Mouse (Mus musculus) large intestine, adult 2 months (tissue): Measurements from ENCODE around the gene Olfr266. TPM values are rescaled to one million over a fixed set of nuclear protein-coding genes. Genes with fewer than 3 reads are reported as not detected.

Experiments
- DNase-seq: peaks from one replicate; pipeline ENCODE4 v3.0.0-alpha.2; 2012; ENCODE audit warnings: low read depth, low spot score
- WGBS: fragments of 180-500 bp; shearing (Covaris S2); methylation state at CpG from one replicate; pipeline ENCODE4 v1.1.7; 2018; 5-methylcytosine and 5-hydroxymethylcytosine counted together
- polyA plus RNA-seq: library from polyadenylated mRNA; depleted of rRNA; stranded (reverse); fragments of >200 nt; gene quantifications from 2 replicates; pipeline ENCODE4 v1.2.3, GENCODE M21; 2012; rRNA removed

Olfr266 gene
- not detected in 2 replicates for polyA plus RNA-seq

DNA sequence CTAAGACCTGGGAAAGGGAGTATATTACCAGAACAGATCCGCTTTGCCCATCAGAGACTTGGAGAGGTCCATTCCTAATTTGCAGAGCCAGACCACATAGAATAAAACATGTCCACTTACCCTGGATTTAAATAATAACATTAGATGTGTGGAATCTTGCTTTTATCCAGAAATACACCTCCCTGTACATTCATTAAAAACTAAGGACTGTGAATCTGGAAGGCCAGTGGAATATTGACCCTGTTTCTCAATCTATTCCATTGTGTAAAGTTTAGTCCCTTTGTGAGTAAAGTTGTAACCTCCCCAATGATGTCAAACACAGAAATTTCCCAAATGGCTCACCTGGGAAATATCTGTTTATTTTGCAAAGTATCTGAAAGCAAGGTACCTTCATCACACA lies at the start of gene Olfr266:
Gene Olfr266 (minus strand): TSS at position 101 of the 400 bp plus-strand sequence.
- 73% methylated on average over 1 of the region's 1 CpGs for WGBS
- no peak for DNase-seq

GRCm38 (mm10) chr3:106875626-106876025 lies 49.5 kb upstream of the Olfr266 start:
- WGBS, result 87% methylated on average over 1 of the region's 1 CpGs
- DNase-seq, result no peak

DNA sequence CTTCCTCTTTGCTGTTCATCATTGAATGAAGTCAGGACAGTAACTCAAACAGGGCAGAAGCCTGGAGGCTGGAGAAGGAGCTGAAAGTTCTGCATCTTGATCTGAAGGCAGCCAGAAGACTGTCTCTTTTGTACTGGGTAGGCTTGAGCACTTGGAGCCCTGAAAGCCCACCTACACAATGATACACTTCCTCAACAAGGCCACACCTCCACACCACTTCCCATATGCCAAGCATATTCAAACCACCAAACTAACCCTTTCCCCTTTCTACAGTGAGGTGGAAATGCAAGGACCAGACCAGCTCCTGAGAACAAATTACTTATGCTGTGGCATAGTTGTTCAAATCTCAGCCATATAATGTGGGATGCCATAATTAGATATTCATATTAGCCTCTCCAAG lies 46.8 kb upstream of the Olfr266 start:
- no peak for DNase-seq

DNA sequence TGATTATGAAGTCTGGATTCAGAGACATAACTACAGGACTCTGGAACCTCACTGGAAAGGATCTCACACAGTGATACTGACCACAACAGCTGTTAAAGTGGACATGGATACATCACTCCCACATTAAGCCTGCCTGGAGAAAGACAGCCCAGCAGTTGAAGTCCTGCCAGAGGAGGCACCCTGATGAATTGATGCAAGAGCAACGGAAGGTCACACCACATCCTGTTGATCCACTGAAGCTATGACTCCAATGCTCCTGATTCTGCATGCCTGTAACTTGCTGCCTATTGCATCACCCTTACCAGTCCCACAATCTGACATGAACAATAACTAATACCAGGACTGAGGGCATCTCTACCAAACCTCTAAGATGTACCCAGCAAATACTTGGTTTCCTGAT lies 6.0 kb upstream of the Olfr266 start:
- DNase-seq, result no peak
- WGBS, result 69% methylated on average over 1 of the region's 1 CpGs

DNA sequence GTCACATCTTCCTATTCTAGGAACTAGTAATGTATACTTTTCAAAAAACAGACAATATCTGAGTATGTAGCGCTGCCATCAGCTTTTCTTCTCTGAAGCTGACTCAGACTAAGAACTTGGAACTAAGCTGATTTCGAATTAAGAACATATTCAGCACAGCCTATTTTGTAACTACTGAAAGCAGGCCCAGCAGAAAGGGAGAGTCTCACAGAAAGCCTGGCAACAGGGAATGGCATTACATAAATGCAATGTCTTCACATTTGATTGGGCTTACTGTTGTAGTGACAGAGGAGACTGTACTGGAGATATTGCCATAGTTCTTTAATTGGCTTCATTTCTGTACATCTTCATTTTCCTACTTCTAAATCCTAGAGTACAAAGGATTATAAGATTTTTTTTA lies 8.4 kb downstream of the Olfr266 start:
- 84% methylated on average over 2 of the region's 2 CpGs for WGBS

GRCm38 (mm10) chr3:106808972-106809695 lies 17.0 kb downstream of the Olfr266 start:
- DNase-seq, result no peak
- 54% methylated on average over 2 of the region's 2 CpGs for WGBS

More for the DNA sequence above, 8.4 kb downstream of the Olfr266 start:
- no peak for DNase-seq

DNA sequence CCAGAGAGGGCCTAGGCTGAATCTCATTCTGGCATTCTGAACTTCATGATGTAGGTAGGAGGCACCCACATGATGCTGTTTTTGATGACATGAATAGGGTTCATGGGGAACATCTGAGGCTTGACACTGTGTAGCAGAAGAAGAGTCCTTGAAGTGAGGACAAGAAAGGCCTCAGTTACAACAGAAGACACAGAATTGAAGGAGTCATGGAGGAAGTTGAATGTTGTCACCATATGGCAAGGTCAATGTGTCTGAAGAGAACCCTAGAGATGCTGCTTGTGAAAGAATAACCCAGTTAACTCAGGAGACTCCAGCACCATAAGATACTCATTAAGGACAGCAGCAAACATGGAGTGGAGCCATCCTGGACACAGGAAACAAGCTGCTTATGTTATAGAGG lies 28.0 kb downstream of the Olfr266 start:
- no peak for DNase-seq

GRCm38 (mm10) chr3:106789930-106790329 lies 36.2 kb downstream of the Olfr266 start, which contains the start of gene Cd53:
Gene Cd53, minus strand, starts transcription at chr3:106790149.
- DNase-seq, result no peak
- 67% methylated on average over 2 of the region's 2 CpGs for WGBS

DNA sequence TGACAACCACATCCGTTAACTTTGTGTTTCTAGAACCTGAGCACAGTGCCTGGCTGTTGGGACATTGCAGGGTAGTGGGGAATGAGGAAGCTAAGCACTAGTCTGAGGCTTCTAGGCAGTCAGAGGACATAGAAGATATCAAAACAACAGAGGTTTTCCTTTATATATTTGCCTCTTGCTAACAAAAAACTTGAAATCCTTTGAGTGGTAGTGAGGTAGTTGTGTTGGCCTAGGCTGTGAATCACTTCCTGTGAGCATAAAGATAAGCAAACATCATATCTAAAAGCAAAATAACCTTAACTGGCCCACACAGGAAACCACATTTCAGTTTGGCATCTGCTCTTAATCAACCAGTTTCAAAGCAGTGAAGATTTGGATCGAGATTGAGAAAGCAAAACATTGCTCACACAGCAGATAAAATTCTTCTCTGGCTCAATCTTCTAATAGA lies 37.6 kb downstream of the Olfr266 start:
- no peak for DNase-seq
- WGBS, result 44% methylated on average over 2 of the region's 2 CpGs

GRCm38 (mm10) chr3:106787972-106788371 lies 38.1 kb downstream of the Olfr266 start:
- DNase-seq, result no peak

DNA sequence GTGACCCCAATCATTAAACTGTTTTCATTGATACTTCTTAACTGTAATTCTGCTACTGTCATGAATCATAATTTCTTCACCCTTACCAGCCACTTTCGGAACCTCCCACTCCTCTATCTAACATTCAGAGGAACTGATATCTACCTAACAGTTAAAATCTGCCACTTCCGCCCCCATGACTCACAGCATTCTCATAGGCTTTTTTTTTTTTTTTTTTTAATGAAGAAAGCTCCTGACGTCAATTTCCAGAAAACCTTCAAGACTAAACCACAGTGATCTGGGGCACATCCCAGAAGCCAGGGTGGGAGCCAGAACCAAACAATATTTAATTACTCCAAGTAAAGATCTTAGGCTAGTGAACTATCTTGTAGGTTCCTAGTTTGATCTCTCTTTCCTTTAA lies 41.0 kb downstream of the Olfr266 start:
- WGBS, result 63% methylated on average over 3 of the region's 3 CpGs
- DNase-seq, result no peak

DNA sequence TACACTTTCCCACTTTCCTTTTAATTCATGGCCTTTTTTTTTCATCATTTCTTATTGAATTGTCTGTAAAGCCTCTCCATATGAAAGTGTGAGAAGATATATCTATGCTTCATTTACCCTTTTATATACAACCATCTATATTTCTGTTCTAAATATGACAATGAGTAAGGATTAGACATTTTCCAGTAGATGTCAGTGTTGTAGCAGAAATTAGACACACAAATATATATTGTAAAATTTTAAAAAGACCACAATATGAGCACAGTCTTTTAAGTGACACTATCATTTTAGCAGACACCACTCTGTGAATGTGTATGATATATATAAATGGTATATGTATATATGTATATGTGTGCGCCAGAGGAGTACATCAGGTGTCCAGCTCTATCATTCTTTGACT lies 54.3 kb downstream of the Olfr266 start:
- DNase-seq, result no peak
- WGBS, result 84% methylated on average over 1 of the region's 1 CpGs

Other genes starting within 250 kb of the Olfr266 start
- 0.83 and 2.8 TPM in 2 replicates for gene Lrif1, start 141.3 kb downstream of the Olfr266 start, polyA plus RNA-seq
- 15.1 and 15.8 TPM in 2 replicates for gene Cd53, start 36.1 kb downstream of the Olfr266 start, polyA plus RNA-seq
- 0.73 and 3.4 TPM in 2 replicates for gene Kcna3, start 209.9 kb upstream of the Olfr266 start, polyA plus RNA-seq